Comparison of ENCODE assay signal across 9 mouse cellular contexts in genomic region chr1:75400493-75401115, GRCm38 (mm10). TPM values are rescaled to one million over a fixed set of nuclear protein-coding genes. Genes with fewer than 3 reads are reported as not detected.
DNase-seq lines count a peak whose midpoint lies in the region; ATAC-seq and TF ChIP-seq lines count a peak whose summit lies in the region.
"Had no signal": no experiment of that assay in that cellular context is flagged by ENCODE, and none has a peak within 500 bp of the region (broad histone marks: within the 10 kb centered on the region; RNA-seq: fewer than 3 reads in every experiment).

No protein-coding gene starts in this region.

- DNase-seq in kidney, adult 9 months = no peak
- DNase-seq in thymus, postnatal 14 days = no peak
- no peak for DNase-seq in adipocyte (ENCODE audit: low spot score)
- no peak for DNase-seq in layer of hippocampus, postnatal 14 days (ENCODE audit: low spot score in 2 of 2)
- DNase-seq: cerebellum, adult 8-10 months had no signal

- H3K4me3 ChIP-seq in kidney, embryonic 15.5 days (replicated peaks) = peak overlapping the region; percentile 35
- peak overlapping the region; percentile 20; the same call in 1 of the 2 replicates for H3K4me3 ChIP-seq in embryonic facial prominence, embryonic 12.5 days
- H3K4me3 ChIP-seq in hindbrain, embryonic 15.5 days = no peak overlapping the region
- peak overlapping the region; percentile 23 for H3K4me3 ChIP-seq in myocyte

- peak overlapping the region; percentile 93 for H3K27ac ChIP-seq in kidney, embryonic 15.5 days
- peak overlapping the region; percentile 67; the same call in 1 of the 2 replicates for H3K27ac ChIP-seq in embryonic facial prominence, embryonic 12.5 days
- H3K27ac ChIP-seq in hindbrain, embryonic 15.5 days (replicated peaks) = no peak overlapping the region

- WGBS in kidney, embryonic 15.5 days = 41% methylated on average over 6 of the region's 6 CpGs
- 36% methylated on average over 6 of the region's 6 CpGs for WGBS in embryonic facial prominence, embryonic 12.5 days
- WGBS in hindbrain, embryonic 15.5 days = 45% methylated on average over 6 of the region's 6 CpGs

- TF ChIP-seq POLR2A in myocyte (IDR thresholded peaks at IDR 0.05; ENCODE audit: insufficient read length, low read depth) = peak; percentile 11

- H3K4me1 ChIP-seq in kidney, embryonic 15.5 days = peaks cover 33% of the 10 kb centered on the region
- peaks cover 26% of the 10 kb centered on the region for H3K4me1 ChIP-seq in embryonic facial prominence, embryonic 12.5 days
- peaks cover 24% of the 10 kb centered on the region for H3K4me1 ChIP-seq in hindbrain, embryonic 15.5 days (replicated peaks)

- no peaks in the 10 kb centered on the region for H3K79me2 ChIP-seq in myocyte (ENCODE audit: control insufficient read depth, insufficient read depth)

- peaks cover 63% of the 10 kb centered on the region for H3K36me3 ChIP-seq in kidney, embryonic 15.5 days
- peaks cover 51% of the 10 kb centered on the region for H3K36me3 ChIP-seq in embryonic facial prominence, embryonic 12.5 days
- peaks cover 25% of the 10 kb centered on the region for H3K36me3 ChIP-seq in hindbrain, embryonic 15.5 days
- peaks cover 41% of the 10 kb centered on the region for H3K36me3 ChIP-seq in myocyte (ENCODE audit: control insufficient read depth, insufficient read depth)

- H3ac ChIP-seq in myocyte (ENCODE audit: control insufficient read depth, insufficient read length) = no peak overlapping the region

- H3K9me3 ChIP-seq in kidney, embryonic 15.5 days (replicated peaks) = no peaks in the 10 kb centered on the region
- H3K9me3 ChIP-seq in embryonic facial prominence, embryonic 12.5 days = no peaks in the 10 kb centered on the region
- no peaks in the 10 kb centered on the region for H3K9me3 ChIP-seq in hindbrain, embryonic 15.5 days

- no peaks in the 10 kb centered on the region for H3K27me3 ChIP-seq in kidney, embryonic 15.5 days
- H3K27me3 ChIP-seq in embryonic facial prominence, embryonic 12.5 days = no peaks in the 10 kb centered on the region
- H3K27me3 ChIP-seq in hindbrain, embryonic 15.5 days = no peaks in the 10 kb centered on the region
- no peaks in the 10 kb centered on the region for H3K27me3 ChIP-seq in myocyte (ENCODE audit: control insufficient read depth, insufficient read depth, insufficient read length)

- peak overlapping the region; percentile 38 for H3K9ac ChIP-seq in kidney, embryonic 15.5 days
- H3K9ac ChIP-seq in embryonic facial prominence, embryonic 12.5 days = no peak overlapping the region; the same call in 1 of the 2 replicates
- no peak overlapping the region for H3K9ac ChIP-seq in hindbrain, embryonic 15.5 days

- H3K4me2 ChIP-seq in kidney, embryonic 15.5 days = peak overlapping the region; percentile 62
- H3K4me2 ChIP-seq in embryonic facial prominence, embryonic 12.5 days (replicated peaks) = peak overlapping the region; percentile 48
- peak overlapping the region; percentile 32 for H3K4me2 ChIP-seq in hindbrain, embryonic 15.5 days
- peak overlapping the region; percentile 94 for H3K4me2 ChIP-seq in myocyte (ENCODE audit: low read depth)

- peak; percentile 17 for ATAC-seq in kidney, embryonic 15.5 days (replicated peaks; ENCODE audit: low FRiP score)
- no peak for ATAC-seq in embryonic facial prominence, embryonic 12.5 days (ENCODE audit: insufficient number of reproducible peaks, insufficient read depth, low FRiP score, low TSS enrichment)
- ATAC-seq in hindbrain, embryonic 15.5 days (ENCODE audit: low FRiP score, low read depth) = no peak

TF ChIP-seq in myocyte, 11 proteins besides CTCF, POLR2A, EP300 and RAD21:
- TF ChIP-seq E2F4 (IDR thresholded peaks at IDR 0.05; ENCODE audit: insufficient read depth) (no peak), MYOD1 (IDR thresholded peaks at IDR 0.05; ENCODE audit: control insufficient read depth in 1 of 3, insufficient read length in 2 of 3, low read depth in 2 of 3) (peak in 2 of 3 experiments; percentile 24 to 68), USF1 (IDR thresholded peaks at IDR 0.05; ENCODE audit: low read depth) (no peak), MYOG (IDR thresholded peaks at IDR 0.05; ENCODE audit: control insufficient read depth in 1 of 3, insufficient read depth in 1 of 3, insufficient read length in 2 of 3, low read depth in 2 of 3) (peak in 1 of 3 experiments; percentile 63), SRF (IDR thresholded peaks at IDR 0.05; ENCODE audit: control insufficient read depth, insufficient read length, low read depth) (no peak), MAX (IDR thresholded peaks at IDR 0.05; ENCODE audit: low read depth) (no peak), CEBPB (IDR thresholded peaks at IDR 0.05; ENCODE audit: insufficient read depth, poor library complexity, severe bottlenecking) (no peak)

RNA-seq across cellular contexts. Expression of gene Speg, which starts 25.5 kb away (rescaled TPM):
- 45.1 and 53.9 TPM in 2 replicates for polyA plus RNA-seq in kidney, embryonic 15.5 days (2015; fragmentation: Nextera tagmentation; extraction: Ambion mirVana)
- 26.1 and 26.7 TPM in 2 replicates for polyA plus RNA-seq in embryonic facial prominence, embryonic 12.5 days (2016; fragmentation: Nextera tagmentation; extraction: Ambion mirVana)
- 22.4 and 25.0 TPM in 2 replicates for polyA plus RNA-seq in hindbrain, embryonic 15.5 days (2015; fragmentation: Nextera tagmentation; extraction: Ambion mirVana)
- 42.3 TPM for polyA plus RNA-seq in myocyte (2012; fragmentation: generic; extraction: Trizol)
- 100 to 1,000 TPM; 184 TPM for total RNA-seq in layer of hippocampus, postnatal 14 days (2021)

RNA-seq across cellular contexts. Expression of gene Gmppa, which starts 35.1 kb away (rescaled TPM):
- 74.7 and 78.7 TPM in 2 replicates for polyA plus RNA-seq in kidney, embryonic 15.5 days (2015; fragmentation: Nextera tagmentation; extraction: Ambion mirVana)
- polyA plus RNA-seq in embryonic facial prominence, embryonic 12.5 days (2016; fragmentation: Nextera tagmentation; extraction: Ambion mirVana) = 61.1 and 64.6 TPM in 2 replicates
- polyA plus RNA-seq in hindbrain, embryonic 15.5 days (2015; fragmentation: Nextera tagmentation; extraction: Ambion mirVana) = 73.8 and 79.0 TPM in 2 replicates
- polyA plus RNA-seq in myocyte (2012; fragmentation: generic; extraction: Trizol) = 106 TPM
- 10 to 100 TPM; 56.0 to 62.2 TPM for total RNA-seq in layer of hippocampus, postnatal 14 days (2021)

RNA-seq across cellular contexts. Expression of gene Des, which starts 40.5 kb away (rescaled TPM):
- 53.5 and 53.9 TPM in 2 replicates for polyA plus RNA-seq in kidney, embryonic 15.5 days (2015; fragmentation: Nextera tagmentation; extraction: Ambion mirVana)
- 15.9 and 20.1 TPM in 2 replicates for polyA plus RNA-seq in embryonic facial prominence, embryonic 12.5 days (2016; fragmentation: Nextera tagmentation; extraction: Ambion mirVana)
- polyA plus RNA-seq in hindbrain, embryonic 15.5 days (2015; fragmentation: Nextera tagmentation; extraction: Ambion mirVana) = 1.1 and 1.7 TPM in 2 replicates
- 2,193 TPM for polyA plus RNA-seq in myocyte (2012; fragmentation: generic; extraction: Trizol)
- 1 to 10 TPM; 1.6 to 1.8 TPM for total RNA-seq in layer of hippocampus, postnatal 14 days (2021)

RNA-seq across cellular contexts. Expression of gene Asic4, which starts 49.6 kb away (rescaled TPM):
- polyA plus RNA-seq in kidney, embryonic 15.5 days (2015; fragmentation: Nextera tagmentation; extraction: Ambion mirVana) = 1.5 and 2.1 TPM in 2 replicates
- 0.64 and 0.76 TPM in 2 replicates for polyA plus RNA-seq in embryonic facial prominence, embryonic 12.5 days (2016; fragmentation: Nextera tagmentation; extraction: Ambion mirVana)
- 21.2 and 22.8 TPM in 2 replicates for polyA plus RNA-seq in hindbrain, embryonic 15.5 days (2015; fragmentation: Nextera tagmentation; extraction: Ambion mirVana)
- polyA plus RNA-seq in myocyte (2012; fragmentation: generic; extraction: Trizol) = 0.28 TPM
- 10 to 100 TPM; 14.3 to 14.7 TPM for total RNA-seq in layer of hippocampus, postnatal 14 days (2021)

Comparison
In these comparisons a context has a peak if more than half of its experiments do, and no peak if none do; other contexts are left out.
1. H3K4me2 ChIP-seq: peak in every context shown above with its lines; median percentile 94 in myocyte; 62 in kidney, embryonic 15.5 days; 48 in embryonic facial prominence, embryonic 12.5 days; 32 in hindbrain, embryonic 15.5 days.
2. RNA of gene Des, which starts 40.5 kb away (polyA plus RNA-seq): 2,193 TPM in myocyte (single experiment); 53.5 to 53.9 TPM in kidney, embryonic 15.5 days, 15.9 to 20.1 TPM in embryonic facial prominence, embryonic 12.5 days and 1.1 to 1.7 TPM in hindbrain, embryonic 15.5 days; every median in the first group is over 10 times any median in the second.